Mouse (Mus musculus) embryonic fibroblast, embryonic 13.5 days (primary cell): ENCODE results near the gene Rab29.

Experiments used
- CTCF ChIP-seq: IDR thresholded peaks from 2 replicates; pipeline ENCODE4 v1.5.1; 2011; ENCODE audit warnings: mild to moderate bottlenecking, control low read depth, low read length, moderate library complexity, borderline replicate concordance; ENCODE audit not compliant: insufficient read depth
- POLR2A ChIP-seq: IDR thresholded peaks from 2 replicates; pipeline ENCODE4 v1.6.1; 2011; ENCODE audit warnings: low read depth, mild to moderate bottlenecking, control low read depth, low read length, moderate library complexity

GRCm38 (mm10) chr1:131890043-131890658 is 23.1 kb downstream of the Rab29 start:
- TF ChIP-seq POLR2A = no peak
- TF ChIP-seq CTCF = no peak
